In genomic region chr2:140949461-140949860, GRCm38 (mm10) we compare ENCODE assay signal across 14 mouse cellular contexts.
"Had no signal": no experiment of that assay in that cellular context is flagged by ENCODE, and none has a peak within 500 bp of the region (broad histone marks: within the 10 kb centered on the region; RNA-seq: fewer than 3 reads in every experiment).

No protein-coding gene starts in this region.

- H3K27me3 ChIP-seq: limb, embryonic 15.5 days; liver, embryonic 12.5 days; megakaryocyte, embryonic 14.5 days; midbrain, embryonic 15.5 days; neural tube, embryonic 12.5 days had no signal

- ATAC-seq: liver, embryonic 12.5 days; midbrain, embryonic 15.5 days had no signal

- H3K4me3 ChIP-seq: left cerebral cortex, adult 2 months; limb, embryonic 15.5 days; liver, embryonic 12.5 days; megakaryocyte, embryonic 14.5 days; midbrain, embryonic 15.5 days; neural tube, embryonic 12.5 days had no signal

- DNase-seq: kidney, postnatal 25 days; lung, embryonic 14.5 days; lung, postnatal 10 days; right cerebral cortex, postnatal 4 days; spleen, adult 18-20 months; thymus, adult 18-20 months; thymus, postnatal 25 days had no signal

- H3K4me1 ChIP-seq: limb, embryonic 15.5 days; liver, embryonic 12.5 days; megakaryocyte, embryonic 14.5 days; midbrain, embryonic 15.5 days; neural tube, embryonic 12.5 days had no signal

- H3K27ac ChIP-seq: left cerebral cortex, adult 2 months; limb, embryonic 15.5 days; liver, embryonic 12.5 days; macrophage; midbrain, embryonic 15.5 days; neural tube, embryonic 12.5 days had no signal
